Mouse (Mus musculus): ENCODE measurements at regions not wholly inside any gene's neighbourhood (a gene's known extent, or its start where the extent isn't known, plus 50 kb on each side); places are given as distances from the start of the nearest gene placed in this dataset.

GRCm38 (mm10) chr16:69800955-69801598, 62.5 kb downstream of the Speer2 start:
- Histone ChIP-seq H3K4me2 (replicated peaks; ENCODE audit: low read depth, low read length) (no peak overlapping the region), H3K27ac (ENCODE audit: low read length) (no peak overlapping the region), H3K36me3 (ENCODE audit: insufficient read depth, low read length) (no peaks in the 10 kb centered on the region), H3K27me3 (ENCODE audit: insufficient read depth, low read length) (no peaks in the 10 kb centered on the region), H3K4me1 (ENCODE audit: insufficient read depth, low read length) (peaks cover 4% of the 10 kb centered on the region; the same call in 1 of the 2 replicates), H3K9ac (replicated peaks; ENCODE audit: low read length) (no peak overlapping the region), H3K4me3 (ENCODE audit: low read length) (no peak overlapping the region), H3K9me3 (ENCODE audit: low read length) (no peaks in the 10 kb centered on the region)
- WGBS = 86% methylated on average over 3 of the region's 3 CpGs
- ATAC-seq (ENCODE audit: low FRiP score, low TSS enrichment) = no peak

GRCm38 (mm10) chr16:69796299-69796698, 67.2 kb downstream of the Speer2 start:
- Histone ChIP-seq H3K36me3 (ENCODE audit: insufficient read depth, low read length) (no peaks in the 10 kb centered on the region), H3K27me3 (ENCODE audit: insufficient read depth, low read length) (no peaks in the 10 kb centered on the region), H3K27ac (ENCODE audit: low read length) (no peak overlapping the region), H3K4me1 (ENCODE audit: insufficient read depth, low read length) (peaks cover 4% of the 10 kb centered on the region; the same call in 1 of the 2 replicates), H3K9me3 (ENCODE audit: low read length) (no peaks in the 10 kb centered on the region), H3K4me2 (replicated peaks; ENCODE audit: low read depth, low read length) (no peak overlapping the region), H3K4me3 (ENCODE audit: low read length) (no peak overlapping the region), H3K9ac (replicated peaks; ENCODE audit: low read length) (no peak overlapping the region)
- 29% methylated on average over 5 of the region's 5 CpGs for WGBS
- ATAC-seq (ENCODE audit: low FRiP score, low TSS enrichment) = peak; percentile 93

- Histone ChIP-seq H3K27ac (ENCODE audit: low read length) (no peak overlapping the region), H3K27me3 (ENCODE audit: insufficient read depth, low read length) (no peaks in the 10 kb centered on the region), H3K9ac (replicated peaks; ENCODE audit: low read length) (no peak overlapping the region), H3K4me1 (ENCODE audit: insufficient read depth, low read length) (no peaks in the 10 kb centered on the region), H3K36me3 (ENCODE audit: insufficient read depth, low read length) (no peaks in the 10 kb centered on the region), H3K4me3 (ENCODE audit: low read length) (no peak overlapping the region), H3K9me3 (ENCODE audit: low read length) (no peaks in the 10 kb centered on the region), H3K4me2 (replicated peaks; ENCODE audit: low read depth, low read length) (no peak overlapping the region)
- 78% methylated on average over 1 of the region's 1 CpGs for WGBS
- 0 out of 2 replicates have a peak, but pooled peaks have one; percentile 27 for ATAC-seq (ENCODE audit: low FRiP score, low TSS enrichment)
These were observed 72.9 kb downstream of the Speer2 start for GRCm38 (mm10) chr16:69790671-69791070.

- Histone ChIP-seq H3K4me2 (replicated peaks; ENCODE audit: low read depth, low read length) (no peak overlapping the region), H3K36me3 (ENCODE audit: insufficient read depth, low read length) (no peaks in the 10 kb centered on the region), H3K9me3 (ENCODE audit: low read length) (no peaks in the 10 kb centered on the region), H3K4me1 (ENCODE audit: insufficient read depth, low read length) (no peaks in the 10 kb centered on the region), H3K27me3 (ENCODE audit: insufficient read depth, low read length) (no peaks in the 10 kb centered on the region), H3K9ac (replicated peaks; ENCODE audit: low read length) (no peak overlapping the region), H3K27ac (ENCODE audit: low read length) (no peak overlapping the region), H3K4me3 (ENCODE audit: low read length) (no peak overlapping the region)
- 100% methylated on average over 1 of the region's 1 CpGs for WGBS
- ATAC-seq (ENCODE audit: low FRiP score, low TSS enrichment) = no peak
These were observed 92.8 kb downstream of the Speer2 start for GRCm38 (mm10) chr16:69770768-69771167.

Data from kidney, embryonic 16.5 days (tissue).